Comparison of ENCODE assay signal across 16 mouse cellular contexts in genomic region chr15:12742117-12742906, GRCm38 (mm10).
"Had no signal": no experiment of that assay in that cellular context is flagged by ENCODE, and none has a peak within 500 bp of the region (broad histone marks: within the 10 kb centered on the region; RNA-seq: fewer than 3 reads in every experiment).

No protein-coding gene starts in this region.

- H3K4me3 ChIP-seq: limb, embryonic 13.5 days; liver, embryonic 15.5 days; lung, embryonic 15.5 days; midbrain, embryonic 10.5 days; neural tube, embryonic 15.5 days had no signal

- DNase-seq: kidney, adult 11 months; kidney, adult 9 months; kidney, postnatal 36 days; layer of hippocampus, adult 9-11 months; left cerebral cortex, postnatal 4 days; lung, postnatal 14 days; right cerebral cortex, adult 18-20 months; right cerebral cortex, postnatal 25 days; thymus, postnatal 4 days had no signal

- H3K27ac ChIP-seq: kidney, postnatal 0 days; limb, embryonic 13.5 days; liver, embryonic 15.5 days; lung, embryonic 15.5 days; midbrain, embryonic 10.5 days; neural tube, embryonic 15.5 days had no signal

- ATAC-seq: midbrain, embryonic 16.5 days had no signal

- H3K9ac ChIP-seq: limb, embryonic 13.5 days; liver, embryonic 15.5 days; lung, embryonic 15.5 days; neural tube, embryonic 15.5 days had no signal

- H3K36me3 ChIP-seq: limb, embryonic 13.5 days; liver, embryonic 15.5 days; lung, embryonic 15.5 days; midbrain, embryonic 10.5 days; neural tube, embryonic 15.5 days had no signal

- H3K4me2 ChIP-seq: limb, embryonic 13.5 days; liver, embryonic 15.5 days; lung, embryonic 15.5 days; neural tube, embryonic 15.5 days had no signal

- H3K9me3 ChIP-seq: liver, embryonic 15.5 days; lung, embryonic 15.5 days; neural tube, embryonic 15.5 days had no signal
